Mouse (Mus musculus): ENCODE data around the gene Hyal1.

Gene Hyal1

GRCm38 (mm10) chr9:107550491-107551116 lies 26.1 kb upstream of the Hyal1 start:
- 77% methylated on average over 23 of the region's 23 CpGs for WGBS

GRCm38 (mm10) chr9:107551117-107551889 lies 25.4 kb upstream of the Hyal1 start, which contains the start of gene Rassf1:
Rassf1 (plus strand) TSS chr9:107551555.
- WGBS: 16% methylated on average over 63 of the region's 63 CpGs

GRCm38 (mm10) chr9:107551890-107552355 lies 24.8 kb upstream of the Hyal1 start:
- WGBS: 61% methylated on average over 8 of the region's 8 CpGs

- 86% methylated on average over 5 of the region's 5 CpGs for WGBS
These were observed 23.9 kb upstream of the Hyal1 start for GRCm38 (mm10) chr9:107552690-107553393.

- 8% methylated on average over 37 of the region's 37 CpGs for WGBS
These were observed 23.0 kb upstream of the Hyal1 start for GRCm38 (mm10) chr9:107553541-107554318.

- WGBS: under 1% methylated on average over 53 of the region's 53 CpGs
These were observed 22.4 kb upstream of the Hyal1 start for GRCm38 (mm10) chr9:107554319-107554825.

- under 1% methylated on average over 23 of the region's 23 CpGs for WGBS
These were observed 21.7 kb upstream of the Hyal1 start for GRCm38 (mm10) chr9:107555031-107555457.

- WGBS: 35% methylated on average over 2 of the region's 2 CpGs
These were observed 21.0 kb upstream of the Hyal1 start for GRCm38 (mm10) chr9:107555701-107556100.

GRCm38 (mm10) chr9:107556346-107556745 lies 20.4 kb upstream of the Hyal1 start:
- WGBS: 77% methylated on average over 3 of the region's 3 CpGs

GRCm38 (mm10) chr9:107563029-107563581 lies 13.6 kb upstream of the Hyal1 start, which contains the start of gene Tusc2:
Tusc2 (plus strand) TSS chr9:107563255.
- WGBS: under 1% methylated on average over 46 of the region's 46 CpGs

- WGBS: 46% methylated on average over 5 of the region's 5 CpGs
These were observed 11.2 kb upstream of the Hyal1 start for GRCm38 (mm10) chr9:107565556-107565955.

GRCm38 (mm10) chr9:107566041-107566709 lies 10.6 kb upstream of the Hyal1 start:
- 51% methylated on average over 15 of the region's 15 CpGs for WGBS

GRCm38 (mm10) chr9:107566855-107567254 lies 9.9 kb upstream of the Hyal1 start:
- WGBS: 65% methylated on average over 3 of the region's 3 CpGs

GRCm38 (mm10) chr9:107567702-107568319 lies 8.9 kb upstream of the Hyal1 start, which contains the start of gene Hyal2:
Hyal2 (plus strand) TSS chr9:107567945.
- WGBS: 42% methylated on average over 18 of the region's 18 CpGs

GRCm38 (mm10) chr9:107568331-107569261 lies 8.1 kb upstream of the Hyal1 start:
- WGBS: 3% methylated on average over 41 of the region's 41 CpGs

GRCm38 (mm10) chr9:107569270-107569669 lies 7.5 kb upstream of the Hyal1 start:
- 1% methylated on average over 23 of the region's 23 CpGs for WGBS

GRCm38 (mm10) chr9:107570016-107570415 lies 6.7 kb upstream of the Hyal1 start:
- 50% methylated on average over 13 of the region's 13 CpGs for WGBS

GRCm38 (mm10) chr9:107570845-107571244 lies 5.9 kb upstream of the Hyal1 start:
- WGBS: 94% methylated on average over 21 of the region's 21 CpGs
